Comparison of ENCODE assay signal across 31 mouse cellular contexts in the genomic region with DNA sequence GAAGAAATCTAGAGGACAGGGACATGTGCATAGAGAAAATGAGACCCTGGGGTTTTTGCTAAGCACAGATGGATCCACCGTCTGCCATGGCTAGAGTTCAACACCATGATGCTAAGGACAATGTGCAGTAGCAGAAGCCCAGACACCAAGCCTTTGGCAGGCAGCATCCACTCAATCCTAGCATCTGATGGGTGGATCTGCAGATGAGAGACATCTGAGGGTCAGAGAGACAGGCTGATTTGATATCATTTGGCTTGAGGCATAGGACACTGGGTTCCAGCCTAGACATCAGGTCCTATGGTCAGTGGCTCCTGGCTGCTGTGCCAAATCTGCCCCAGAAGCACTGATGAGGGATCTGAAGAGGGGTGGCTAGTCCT. TPM values are rescaled to one million over a fixed set of nuclear protein-coding genes. Genes with fewer than 3 reads are reported as not detected.
DNase-seq lines count a peak whose midpoint lies in the region; ATAC-seq and TF ChIP-seq lines count a peak whose summit lies in the region.
"Had no signal": no experiment of that assay in that cellular context is flagged by ENCODE, and none has a peak within 500 bp of the region (broad histone marks: within the 10 kb centered on the region; RNA-seq: fewer than 3 reads in every experiment).

No protein-coding gene starts in this region.

- no peak for TF ChIP-seq EP300 in heart, adult 2 months (IDR thresholded peaks at IDR 0.05; ENCODE audit: insufficient read depth, low read depth, low read length)

- H3K79me2 ChIP-seq in heart, adult 2 months (replicated peaks; ENCODE audit: control insufficient read depth, insufficient read depth, low read length): no peaks in the 10 kb centered on the region

- no peak overlapping the region for H3K4me3 ChIP-seq in heart, embryonic 12.5 days
- no peak overlapping the region for H3K4me3 ChIP-seq in heart, adult 2 months
- H3K4me3 ChIP-seq in liver, embryonic 11.5 days (ENCODE audit: low read depth, low read length): no peak overlapping the region
- H3K4me3 ChIP-seq: embryonic facial prominence, embryonic 12.5 days; forebrain, embryonic 15.5 days; hindbrain, embryonic 12.5 days; kidney, embryonic 15.5 days; limb, embryonic 15.5 days; midbrain, embryonic 13.5 days; neural tube, embryonic 15.5 days had no signal

- no peak for DNase-seq in heart, adult 2 months
- peak; percentile 95 for DNase-seq in brain, adult 2 months (ENCODE audit: low read depth, low spot score)
- peak; percentile 53 to 56 for DNase-seq in cerebellum, adult 18-20 months
- peak; percentile 83 to 84 for DNase-seq in cerebellum, postnatal 10 days
- DNase-seq in liver, embryonic 11.5 days (ENCODE audit: low spot score): no peak
- DNase-seq in spleen, postnatal 4 days (ENCODE audit: low spot score in 2 of 2): no peak
- DNase-seq: adrenal gland, adult 2 months; adrenal gland, postnatal 36 days; B cell, adult 2 months; embryo, embryonic 11 days; gastrocnemius, postnatal 25 days; heart, adult 18-20 months; heart, postnatal 36 days; lung, adult 2 months; lung, postnatal 10 days; retina, postnatal 1 day; right cerebral cortex, postnatal 14 days; thymus, adult 18-20 months; thymus, postnatal 25 days had no signal

- H3K27ac ChIP-seq in heart, embryonic 12.5 days (ENCODE audit: poor library complexity, severe bottlenecking): no peak overlapping the region
- no peak overlapping the region for H3K27ac ChIP-seq in heart, adult 2 months
- no peak overlapping the region for H3K27ac ChIP-seq in liver, embryonic 11.5 days (ENCODE audit: low read depth, low read length)
- H3K27ac ChIP-seq: embryonic facial prominence, embryonic 12.5 days; forebrain, embryonic 15.5 days; hindbrain, embryonic 12.5 days; kidney, embryonic 15.5 days; limb, embryonic 15.5 days; liver, embryonic 14.5 days; macrophage; midbrain, embryonic 13.5 days; neural tube, embryonic 15.5 days had no signal

- H3K4me2 ChIP-seq in heart, embryonic 12.5 days: no peak overlapping the region
- H3K4me2 ChIP-seq in liver, embryonic 11.5 days: no peak overlapping the region
- H3K4me2 ChIP-seq: embryonic facial prominence, embryonic 12.5 days; forebrain, embryonic 15.5 days; hindbrain, embryonic 12.5 days; kidney, embryonic 15.5 days; limb, embryonic 15.5 days; midbrain, embryonic 13.5 days; neural tube, embryonic 15.5 days had no signal

- H3K9ac ChIP-seq in heart, embryonic 12.5 days: 0 out of 2 replicates have a peak overlapping the region, but pooled peaks have one; percentile 8
- no peak overlapping the region for H3K9ac ChIP-seq in heart, adult 2 months (ENCODE audit: low read depth, low read length)
- no peak overlapping the region for H3K9ac ChIP-seq in liver, embryonic 11.5 days (ENCODE audit: low read depth, low read length)
- H3K9ac ChIP-seq: embryonic facial prominence, embryonic 12.5 days; forebrain, embryonic 15.5 days; hindbrain, embryonic 12.5 days; kidney, embryonic 15.5 days; limb, embryonic 15.5 days; liver, embryonic 14.5 days; midbrain, embryonic 13.5 days; neural tube, embryonic 15.5 days had no signal

- H3K27me3 ChIP-seq in heart, embryonic 12.5 days (replicated peaks): no peaks in the 10 kb centered on the region
- no peaks in the 10 kb centered on the region for H3K27me3 ChIP-seq in heart, adult 2 months (ENCODE audit: control insufficient read depth, insufficient read depth, low read length)
- H3K27me3 ChIP-seq in liver, embryonic 11.5 days (replicated peaks; ENCODE audit: control insufficient read depth, insufficient read depth, low read length): no peaks in the 10 kb centered on the region
- H3K27me3 ChIP-seq: embryonic facial prominence, embryonic 12.5 days; forebrain, embryonic 15.5 days; hindbrain, embryonic 12.5 days; kidney, embryonic 15.5 days; limb, embryonic 15.5 days; midbrain, embryonic 13.5 days; neural tube, embryonic 15.5 days had no signal

- WGBS in heart, embryonic 12.5 days: 83% methylated on average over 1 of the region's 1 CpGs
- WGBS in heart, adult 2 months: 82% methylated on average over 1 of the region's 1 CpGs
- 82% methylated on average over 1 of the region's 1 CpGs for WGBS in liver, embryonic 11.5 days

- peaks cover 34% of the 10 kb centered on the region for H3K4me1 ChIP-seq in heart, embryonic 12.5 days (replicated peaks)
- H3K4me1 ChIP-seq in heart, adult 2 months (ENCODE audit: control insufficient read depth, insufficient read depth, low read length): peaks cover 13% of the 10 kb centered on the region
- H3K4me1 ChIP-seq in liver, embryonic 11.5 days (replicated peaks; ENCODE audit: control insufficient read depth, insufficient read depth, low read length): peaks cover 30% of the 10 kb centered on the region
- H3K4me1 ChIP-seq: forebrain, embryonic 15.5 days had no signal

- ATAC-seq in heart, embryonic 12.5 days (ENCODE audit: insufficient number of reproducible peaks, low FRiP score): no peak
- ATAC-seq in liver, embryonic 11.5 days (replicated peaks; ENCODE audit: low FRiP score): no peak
- ATAC-seq: forebrain, embryonic 15.5 days; midbrain, embryonic 13.5 days had no signal

- H3K9me3 ChIP-seq in heart, embryonic 12.5 days (replicated peaks): no peaks in the 10 kb centered on the region
- no peaks in the 10 kb centered on the region for H3K9me3 ChIP-seq in liver, embryonic 11.5 days (ENCODE audit: control insufficient read depth, low read length)
- H3K9me3 ChIP-seq: embryonic facial prominence, embryonic 12.5 days; forebrain, embryonic 15.5 days; hindbrain, embryonic 12.5 days; kidney, embryonic 15.5 days; limb, embryonic 15.5 days; midbrain, embryonic 13.5 days; neural tube, embryonic 15.5 days had no signal

- no peak for TF ChIP-seq CTCF in heart, adult 2 months (IDR thresholded peaks at IDR 0.05)

- intact Hi-C loops in heart, adult 2 months (cut with DNase I): no loop called here

- peaks cover 29% of the 10 kb centered on the region for H3K36me3 ChIP-seq in heart, embryonic 12.5 days
- no peaks in the 10 kb centered on the region; the same call in 1 of the 2 replicates for H3K36me3 ChIP-seq in heart, adult 2 months (ENCODE audit: control insufficient read depth, insufficient read depth, low read length)
- peaks cover 12% of the 10 kb centered on the region; the same call in 1 of the 2 replicates for H3K36me3 ChIP-seq in liver, embryonic 11.5 days (ENCODE audit: control insufficient read depth, insufficient read depth, low read length)
- H3K36me3 ChIP-seq: forebrain, embryonic 15.5 days; midbrain, embryonic 13.5 days; neural tube, embryonic 15.5 days had no signal

- no peak for TF ChIP-seq POLR2A in heart, adult 2 months (IDR thresholded peaks at IDR 0.05; ENCODE audit: insufficient read depth, low read depth, low read length)

RNA-seq across cellular contexts. Expression of a gene that starts 7.2 kb away (rescaled TPM):
- polyA plus RNA-seq in heart, embryonic 12.5 days (2016; fragmentation: Nextera tagmentation; extraction: Ambion mirVana): 18.9 and 19.8 TPM in 2 replicates
- total RNA-seq in heart, adult 2 months (2021): 10 to 100 TPM; 38.3 to 47.1 TPM
- polyA plus RNA-seq in heart, adult 2 months (2012; rRNA removed): 26.8 and 40.2 TPM in 2 replicates
- 18.3 and 20.9 TPM in 2 replicates for polyA plus RNA-seq in liver, embryonic 11.5 days (2014; fragmentation: Nextera tagmentation; extraction: Ambion mirVana)

RNA-seq across cellular contexts. Expression of a gene that starts 41.7 kb away (rescaled TPM):
- 15.5 and 17.0 TPM in 2 replicates for polyA plus RNA-seq in heart, embryonic 12.5 days (2016; fragmentation: Nextera tagmentation; extraction: Ambion mirVana)
- total RNA-seq in heart, adult 2 months (2021): 10 to 100 TPM in 1 of 2 experiments, 1 to 10 TPM in 1; 8.2 to 11.0 TPM
- polyA plus RNA-seq in heart, adult 2 months (2012; rRNA removed): 15.7 and 17.3 TPM in 2 replicates
- polyA plus RNA-seq in liver, embryonic 11.5 days (2014; fragmentation: Nextera tagmentation; extraction: Ambion mirVana): 15.5 and 16.1 TPM in 2 replicates

RNA-seq across cellular contexts. Expression of a gene that starts 42.0 kb away (rescaled TPM):
- 7.8 and 9.3 TPM in 2 replicates for polyA plus RNA-seq in heart, embryonic 12.5 days (2016; fragmentation: Nextera tagmentation; extraction: Ambion mirVana)
- total RNA-seq in heart, adult 2 months (2021): 1 to 10 TPM; 7.5 to 8.1 TPM
- 8.9 and 9.0 TPM in 2 replicates for polyA plus RNA-seq in heart, adult 2 months (2012; rRNA removed)
- 2.0 and 2.4 TPM in 2 replicates for polyA plus RNA-seq in liver, embryonic 11.5 days (2014; fragmentation: Nextera tagmentation; extraction: Ambion mirVana)

RNA-seq across cellular contexts. Expression of a gene that starts 49.6 kb away (rescaled TPM):
- 36.6 and 39.3 TPM in 2 replicates for polyA plus RNA-seq in heart, embryonic 12.5 days (2016; fragmentation: Nextera tagmentation; extraction: Ambion mirVana)
- total RNA-seq in heart, adult 2 months (2021): 10 to 100 TPM; 11.0 to 13.8 TPM
- polyA plus RNA-seq in heart, adult 2 months (2012; rRNA removed): 21.9 and 23.6 TPM in 2 replicates
- polyA plus RNA-seq in liver, embryonic 11.5 days (2014; fragmentation: Nextera tagmentation; extraction: Ambion mirVana): 41.4 and 44.7 TPM in 2 replicates

RNA-seq across cellular contexts. Expression of a gene that starts 49.9 kb away (rescaled TPM):
- polyA plus RNA-seq in heart, embryonic 12.5 days (2016; fragmentation: Nextera tagmentation; extraction: Ambion mirVana): 0.05 and 0.08 TPM in 2 replicates
- under 1 TPM in 1 of 2 experiments, not detected in 1; 0.41 TPM for total RNA-seq in heart, adult 2 months (2021)
- polyA plus RNA-seq in heart, adult 2 months (2012; rRNA removed): 0.29 and 0.32 TPM in 2 replicates
- 0.12 and 0.31 TPM in 2 replicates for polyA plus RNA-seq in liver, embryonic 11.5 days (2014; fragmentation: Nextera tagmentation; extraction: Ambion mirVana)
- total RNA-seq: gastrocnemius, postnatal 25 days; megakaryocyte-erythroid progenitor cell, adult 5-6 weeks had no signal
- polyA plus RNA-seq: heart, embryonic 14.5 days; macrophage had no signal

Comparison
In these comparisons a context has a peak if more than half of its experiments do, and no peak if none do; other contexts are left out.
1. DNase-seq: peak in brain, adult 2 months (single experiment), cerebellum, adult 18-20 months (2 of 2) and cerebellum, postnatal 10 days (2 of 2); none in heart, adult 2 months (0 of 2), liver, embryonic 11.5 days (single experiment) and spleen, postnatal 4 days (0 of 2).